8 mouse cellular contexts compared by ENCODE assay signal in genomic region chr13:23573898-23574524, GRCm38 (mm10). TPM values are rescaled to one million over a fixed set of nuclear protein-coding genes. Genes with fewer than 3 reads are reported as not detected.
DNase-seq lines count a peak whose midpoint lies in the region; ATAC-seq lines count a peak whose summit lies in the region.
"Not testable (repeated sequence)": the region's sequence is repeated elsewhere in the genome, so short reads cannot be mapped to it uniquely, and the experiment has no call there.

Gene Hist1h2bf (minus strand): TSS chr13:23574196.
Gene Hist1h2ad (plus strand): TSS chr13:23574381.

- peak; percentile 89 for DNase-seq in adrenal gland, adult 8-10 months
- DNase-seq in embryo, embryonic 11.5 days (ENCODE audit: low read depth, low spot score): peak; percentile 91
- DNase-seq in gastrocnemius, postnatal 25 days: peak; percentile 80
- peak; percentile 88 for DNase-seq in intestine, embryonic 14.5 days (ENCODE audit: low spot score)
- peak; percentile 92 to 98 for DNase-seq in left cerebral cortex, postnatal 10 days (ENCODE audit: extremely low spot score in 1 of 2, low spot score in 2 of 2)
- peak; percentile 96 to 98 for DNase-seq in right cerebral cortex, postnatal 10 days (ENCODE audit: low spot score in 2 of 2)
- DNase-seq in urinary bladder, postnatal 25 days (ENCODE audit: low spot score): peak; percentile 66

- intact Hi-C loops in left cerebral cortex, postnatal 10 days (cut with DNase I): not testable (repeated sequence)

- peak; percentile 85 for ATAC-seq in intestine, embryonic 14.5 days (replicated peaks; ENCODE audit: low FRiP score, low TSS enrichment, low read depth)
- ATAC-seq in megakaryocyte progenitor cell, adult 5-6 weeks (replicated peaks; ENCODE audit: poor library complexity): peak; percentile 67

- H3K9ac ChIP-seq in intestine, embryonic 14.5 days (ENCODE audit: low read length): peak within 1 kb of the TSS; percentile 83

- peaks cover 14% of the 10 kb centered on the region for H3K4me1 ChIP-seq in intestine, embryonic 14.5 days (replicated peaks; ENCODE audit: control insufficient read depth, insufficient read depth, low read length)

- WGBS in intestine, embryonic 14.5 days: under 1% methylated on average over 21 of the region's 42 CpGs

- peak within 1 kb of the TSS; percentile 80 for H3K4me2 ChIP-seq in intestine, embryonic 14.5 days (ENCODE audit: low read length)

- H3K27me3 ChIP-seq in intestine, embryonic 14.5 days (replicated peaks; ENCODE audit: control insufficient read depth, insufficient read depth, low read length): not testable (repeated sequence)

- not testable (repeated sequence) for H3K9me3 ChIP-seq in intestine, embryonic 14.5 days (ENCODE audit: control insufficient read depth, low read length)

- H3K27ac ChIP-seq in intestine, embryonic 14.5 days (ENCODE audit: low read depth): peak within 1 kb of the TSS; percentile 98

- not testable (repeated sequence) for H3K36me3 ChIP-seq in intestine, embryonic 14.5 days (ENCODE audit: control insufficient read depth, insufficient read depth, low read length)

- H3K4me3 ChIP-seq in intestine, embryonic 14.5 days (ENCODE audit: low read depth, low read length): peak within 1 kb of the TSS; percentile 59

RNA-seq across cellular contexts. Expression of gene Hist1h2bf, which starts in this region (rescaled TPM):
- total RNA-seq in adrenal gland, adult 8-10 months (2022): 10 to 100 TPM; 18.7 to 29.5 (median 23.2) TPM
- 10 to 100 TPM; 10.4 TPM for total RNA-seq in gastrocnemius, postnatal 25 days (2021)
- 7.0 and 7.1 TPM in 2 replicates for polyA plus RNA-seq in intestine, embryonic 14.5 days (2014; fragmentation: Nextera tagmentation; extraction: Ambion mirVana)
- total RNA-seq in left cerebral cortex, postnatal 10 days (2021): 10 to 100 TPM; 38.1 to 39.3 TPM
- 321 and 327 TPM in 2 replicates for total RNA-seq in megakaryocyte progenitor cell, adult 5-6 weeks (2015)
- 466 and 575 TPM in 2 replicates for total RNA-seq in megakaryocyte progenitor cell, adult 5-6 weeks (2017)

RNA-seq across cellular contexts. Expression of gene Hist1h2ad, which starts in this region (rescaled TPM):
- total RNA-seq in adrenal gland, adult 8-10 months (2022): 1 to 10 TPM; 4.8 to 9.8 (median 5.8) TPM
- total RNA-seq in gastrocnemius, postnatal 25 days (2021): 1 to 10 TPM; 1.5 to 5.5 TPM
- polyA plus RNA-seq in intestine, embryonic 14.5 days (2014; fragmentation: Nextera tagmentation; extraction: Ambion mirVana): 2.2 and 4.2 TPM in 2 replicates
- total RNA-seq in left cerebral cortex, postnatal 10 days (2021): 1 to 10 TPM; 5.8 to 9.4 TPM
- total RNA-seq in megakaryocyte progenitor cell, adult 5-6 weeks (2015): 1.9 and 3.4 TPM in 2 replicates
- 229 and 1,060 TPM in 2 replicates for total RNA-seq in megakaryocyte progenitor cell, adult 5-6 weeks (2017)

Comparison
In these comparisons a context has a peak if more than half of its experiments do, and no peak if none do; other contexts are left out.
1. Peak in every context shown above with its lines: DNase-seq, ATAC-seq, H3K4me3 ChIP-seq and H3K27ac ChIP-seq.
2. RNA of gene Hist1h2bf (total RNA-seq): 321 to 575 TPM in megakaryocyte progenitor cell, adult 5-6 weeks; 38.1 to 39.3 TPM in left cerebral cortex, postnatal 10 days, 18.7 to 29.5 TPM in adrenal gland, adult 8-10 months and 10.4 TPM in gastrocnemius, postnatal 25 days; every median in the first group is over 4 times any median in the second.